ENCODE assay signal across 8 mouse cellular contexts in genomic region chr2:126675169-126676121, GRCm38 (mm10). TPM values are rescaled to one million over a fixed set of nuclear protein-coding genes. Genes with fewer than 3 reads are reported as not detected.
A peak's percentile ranks its signal among the peaks of the same experiment; 100 is the strongest.
DNase-seq lines count a peak whose midpoint lies in the region; ATAC-seq lines count a peak whose summit lies in the region.

No protein-coding gene starts in this region.

- H3K4me3 ChIP-seq in heart, embryonic 14.5 days (ENCODE audit: control insufficient read depth in 1 of 2, insufficient read depth in 1 of 2, low read depth in 1 of 2, low read length in 2 of 2) = peak overlapping the region; percentile 94 to 95
- peak overlapping the region; percentile 98 for H3K4me3 ChIP-seq in liver, embryonic 12.5 days

- no peaks in the 10 kb centered on the region for H3K27me3 ChIP-seq in heart, embryonic 14.5 days (ENCODE audit: control insufficient read depth, insufficient read depth, low read length)
- no peaks in the 10 kb centered on the region for H3K27me3 ChIP-seq in liver, embryonic 12.5 days (replicated peaks)
- H3K27me3 ChIP-seq in splenic B cell, adult 2 months (ENCODE audit: control insufficient read depth, insufficient read depth, low read length, poor library complexity, severe bottlenecking) = no peaks in the 10 kb centered on the region

- WGBS in heart, embryonic 14.5 days = under 1% methylated on average over 98 of the region's 99 CpGs
- under 1% methylated on average over 99 of the region's 99 CpGs for WGBS in liver, embryonic 12.5 days (ENCODE audit: insufficient replicate concordance)

- peak overlapping the region; percentile 99 for H3K9ac ChIP-seq in heart, embryonic 14.5 days (ENCODE audit: low read length)
- H3K9ac ChIP-seq in liver, embryonic 12.5 days = peak overlapping the region; percentile 99

- H3K27ac ChIP-seq in heart, embryonic 14.5 days (replicated peaks in 1 of 2; ENCODE audit: control insufficient read depth in 1 of 2, insufficient read depth in 1 of 2, low read depth in 2 of 2, low read length in 2 of 2) = peak overlapping the region; percentile 99
- H3K27ac ChIP-seq in liver, embryonic 12.5 days = peak overlapping the region; percentile 96

- DNase-seq in CD8-positive naive resting alpha-beta T cell, adult 2 months (ENCODE audit: low read depth in 2 of 2, low spot score in 2 of 2) = peak; percentile 89 to 91
- peak; percentile 77 for DNase-seq in c-Kit-negative CD71-positive TER-119-positive erythroid progenitor cells, embryonic 14.5 days (ENCODE audit: low read depth, low spot score)
- peak; percentile 53 for DNase-seq in fibroblast of lung, adult 2 months (ENCODE audit: low read depth)
- peak; percentile 92 for DNase-seq in kidney, postnatal 14 days
- DNase-seq in naive thymus-derived CD4-positive, alpha-beta T cell, adult 2 months (ENCODE audit: low read depth) = peak; percentile 97
- peak; percentile 93 for DNase-seq in splenic B cell, adult 2 months (ENCODE audit: low read depth, low spot score)

- peak; percentile 83 for ATAC-seq in heart, embryonic 14.5 days (ENCODE audit: insufficient number of reproducible peaks, insufficient read depth, low FRiP score, low read depth)
- ATAC-seq in liver, embryonic 12.5 days = peak; percentile 85

- peaks cover 3 to 28% of the 10 kb centered on the region in 2 experiments; a peak in 3 of 4 replicates for H3K4me1 ChIP-seq in heart, embryonic 14.5 days (ENCODE audit: control insufficient read depth in 2 of 2, insufficient read depth in 2 of 2, low read length in 2 of 2)
- H3K4me1 ChIP-seq in liver, embryonic 12.5 days = peaks cover 34% of the 10 kb centered on the region

- H3K36me3 ChIP-seq in heart, embryonic 14.5 days (ENCODE audit: control insufficient read depth, insufficient read depth, low read length) = peaks cover 2% of the 10 kb centered on the region; the same call in 1 of the 2 replicates
- H3K36me3 ChIP-seq in liver, embryonic 12.5 days = peaks cover 15% of the 10 kb centered on the region
- 0 out of 2 replicates have a peak, but pooled peaks cover 2% of the 10 kb centered on the region for H3K36me3 ChIP-seq in splenic B cell, adult 2 months (ENCODE audit: control insufficient read depth, insufficient read depth, low read length, poor library complexity, severe bottlenecking)

- H3K4me2 ChIP-seq in heart, embryonic 14.5 days (ENCODE audit: low read length) = peak overlapping the region; percentile 88
- peak overlapping the region; percentile 82 for H3K4me2 ChIP-seq in liver, embryonic 12.5 days

- H3K9me3 ChIP-seq in heart, embryonic 14.5 days (ENCODE audit: control insufficient read depth, low read length) = no peaks in the 10 kb centered on the region
- H3K9me3 ChIP-seq in liver, embryonic 12.5 days (replicated peaks) = no peaks in the 10 kb centered on the region

RNA-seq across cellular contexts. Expression of gene Gabpb1, which starts 0.7 kb away (rescaled TPM):
- polyA plus RNA-seq in heart, embryonic 14.5 days (2014; fragmentation: Nextera tagmentation; extraction: Ambion mirVana) = 33.4 and 34.0 TPM in 2 replicates
- polyA plus RNA-seq in liver, embryonic 12.5 days (2016; fragmentation: Nextera tagmentation; extraction: Ambion mirVana) = 35.3 and 36.2 TPM in 2 replicates

RNA-seq across cellular contexts. Expression of gene Usp8, which starts 31.7 kb away (rescaled TPM):
- polyA plus RNA-seq in heart, embryonic 14.5 days (2014; fragmentation: Nextera tagmentation; extraction: Ambion mirVana) = 32.1 and 32.8 TPM in 2 replicates
- polyA plus RNA-seq in liver, embryonic 12.5 days (2016; fragmentation: Nextera tagmentation; extraction: Ambion mirVana) = 27.7 TPM in 2 replicates

RNA-seq across cellular contexts. Expression of gene Hdc, which starts 56.3 kb away (rescaled TPM):
- polyA plus RNA-seq in heart, embryonic 14.5 days (2014; fragmentation: Nextera tagmentation; extraction: Ambion mirVana) = 5.5 and 6.2 TPM in 2 replicates
- 6.1 and 6.5 TPM in 2 replicates for polyA plus RNA-seq in liver, embryonic 12.5 days (2016; fragmentation: Nextera tagmentation; extraction: Ambion mirVana)

Comparison
In these comparisons a context has a peak if more than half of its experiments do, and no peak if none do; other contexts are left out.
1. Peak in every context shown above with its lines: DNase-seq, ATAC-seq, H3K4me3 ChIP-seq and H3K27ac ChIP-seq.